9 mouse cellular contexts compared by ENCODE assay signal in genomic region chr1:180481956-180482355, GRCm38 (mm10). TPM values are rescaled to one million over a fixed set of nuclear protein-coding genes. Genes with fewer than 3 reads are reported as not detected.
DNase-seq lines count a peak whose midpoint lies in the region; ATAC-seq and TF ChIP-seq lines count a peak whose summit lies in the region.
"Had no signal": no experiment of that assay in that cellular context is flagged by ENCODE, and none has a peak within 500 bp of the region (broad histone marks: within the 10 kb centered on the region; RNA-seq: fewer than 3 reads in every experiment).

No protein-coding gene starts in this region.

- H3K9ac ChIP-seq in midbrain, embryonic 11.5 days (ENCODE audit: low read length): no peak overlapping the region

- WGBS in midbrain, embryonic 11.5 days: 6% methylated on average over 10 of the region's 10 CpGs

- no peaks in the 10 kb centered on the region for H3K36me3 ChIP-seq in midbrain, embryonic 11.5 days (ENCODE audit: control insufficient read depth, insufficient read depth, low read length)

- H3K4me1 ChIP-seq in midbrain, embryonic 11.5 days (ENCODE audit: control insufficient read depth, insufficient read depth, low read length): peaks cover 21% of the 10 kb centered on the region

- no peak overlapping the region for H3K27ac ChIP-seq in gastrocnemius, adult 2 months
- H3K27ac ChIP-seq in midbrain, embryonic 11.5 days (ENCODE audit: low read depth, low read length): no peak overlapping the region

- peak overlapping the region; percentile 23; the same call in 1 of the 2 replicates for H3K4me2 ChIP-seq in midbrain, embryonic 11.5 days

- H3K9me3 ChIP-seq in midbrain, embryonic 11.5 days (ENCODE audit: control insufficient read depth, low read length): no peaks in the 10 kb centered on the region

- intact Hi-C loops in gastrocnemius, adult 2 months (cut with DNase I): loop anchor here (5.0 kb wide), 1 partner anchor 215 kb away; no protein-coding TSS in a partner anchor

- no peak for ATAC-seq in midbrain, embryonic 11.5 days (ENCODE audit: low FRiP score)
- ATAC-seq in granulocyte monocyte progenitor cell, adult 5-6 weeks (replicated peaks; ENCODE audit: poor library complexity, severe bottlenecking): no peak

- DNase-seq in gastrocnemius, adult 2 months: no peak
- DNase-seq in gastrocnemius, postnatal 10 days: no peak
- DNase-seq in thymus, postnatal 4 days: peak; percentile 34
- no peak for DNase-seq in thymus, adult 18-20 months
- peak; percentile 89 for DNase-seq in midbrain, embryonic 11.5 days (ENCODE audit: low spot score, missing footprints)
- DNase-seq in adipocyte (ENCODE audit: low spot score): no peak
- no peak for DNase-seq in spleen, postnatal 4 days (ENCODE audit: low spot score in 2 of 2)
- DNase-seq: cerebellum, postnatal 25 days had no signal

- H3K27me3 ChIP-seq in midbrain, embryonic 11.5 days (ENCODE audit: control insufficient read depth, insufficient read depth, low read length): peaks cover 24% of the 10 kb centered on the region

- TF ChIP-seq CTCF in gastrocnemius, adult 2 months (IDR thresholded peaks at IDR 0.05): no peak

- peak overlapping the region; percentile 36 for H3K4me3 ChIP-seq in gastrocnemius, adult 2 months
- H3K4me3 ChIP-seq in midbrain, embryonic 11.5 days (ENCODE audit: low read depth, low read length): no peak overlapping the region

RNA-seq across cellular contexts. Expression of gene Stum, which starts 1.3 kb away (rescaled TPM):
- total RNA-seq in gastrocnemius, adult 2 months (2021): under 1 TPM; 0.41 to 0.86 TPM
- total RNA-seq in gastrocnemius, postnatal 10 days (2021): 1 to 10 TPM; 1.2 to 2.1 TPM
- polyA plus RNA-seq in midbrain, embryonic 11.5 days (2014; fragmentation: Nextera tagmentation; extraction: Ambion mirVana): 1.0 TPM in 2 replicates
- total RNA-seq in granulocyte monocyte progenitor cell, adult 5-6 weeks (2014; fragmentation: Nextera tagmentation): not detected in 2 replicates
- total RNA-seq in granulocyte monocyte progenitor cell, adult 5-6 weeks (2017): not detected in 2 replicates

Comparison
In these comparisons a context has a peak if more than half of its experiments do, and no peak if none do; other contexts are left out.
1. DNase-seq: peak in thymus, postnatal 4 days (single experiment) and midbrain, embryonic 11.5 days (single experiment); none in gastrocnemius, adult 2 months (single experiment), gastrocnemius, postnatal 10 days (single experiment), thymus, adult 18-20 months (0 of 2), adipocyte (single experiment) and spleen, postnatal 4 days (0 of 2).